In genomic region chr19:25247858-25248552, GRCm38 (mm10) we compare ENCODE assay signal across 17 mouse cellular contexts. TPM values are rescaled to one million over a fixed set of nuclear protein-coding genes. Genes with fewer than 3 reads are reported as not detected.
"Had no signal": no experiment of that assay in that cellular context is flagged by ENCODE, and none has a peak within 500 bp of the region (broad histone marks: within the 10 kb centered on the region; RNA-seq: fewer than 3 reads in every experiment).

No protein-coding gene starts in this region.

- DNase-seq: liver, embryonic 13.5 days; liver, postnatal 0 days; lung, postnatal 10 days; right cerebral cortex, postnatal 14 days; thymus, adult 2 months; thymus, postnatal 25 days; thymus, postnatal 4 days had no signal

- H3K9me3 ChIP-seq: liver, embryonic 13.5 days; liver, embryonic 15.5 days; megakaryocyte, embryonic 14.5 days; midbrain, embryonic 13.5 days; midbrain, embryonic 15.5 days; neural tube, embryonic 12.5 days; stomach, embryonic 15.5 days had no signal

- H3K4me1 ChIP-seq: liver, embryonic 13.5 days; liver, embryonic 15.5 days; megakaryocyte, embryonic 14.5 days; midbrain, embryonic 15.5 days; neural tube, embryonic 12.5 days; stomach, embryonic 15.5 days had no signal

- H3K4me2 ChIP-seq: liver, embryonic 11.5 days; liver, embryonic 13.5 days; liver, embryonic 15.5 days; midbrain, embryonic 11.5 days; midbrain, embryonic 13.5 days; midbrain, embryonic 15.5 days; neural tube, embryonic 12.5 days; stomach, embryonic 15.5 days had no signal

- H3K27me3 ChIP-seq: liver, embryonic 13.5 days; liver, embryonic 15.5 days; midbrain, embryonic 13.5 days; midbrain, embryonic 15.5 days; neural tube, embryonic 12.5 days; stomach, embryonic 15.5 days had no signal

- H3K9ac ChIP-seq: liver, embryonic 13.5 days; liver, embryonic 15.5 days; liver, postnatal 0 days; midbrain, embryonic 13.5 days; midbrain, embryonic 15.5 days; neural tube, embryonic 12.5 days; stomach, embryonic 15.5 days had no signal

- H3K36me3 ChIP-seq: liver, embryonic 13.5 days; liver, embryonic 15.5 days; midbrain, embryonic 13.5 days; midbrain, embryonic 15.5 days; neural tube, embryonic 12.5 days; stomach, embryonic 15.5 days had no signal

- ATAC-seq: liver, postnatal 0 days; midbrain, embryonic 13.5 days; midbrain, embryonic 15.5 days had no signal

- H3K4me3 ChIP-seq: liver, embryonic 13.5 days; liver, embryonic 15.5 days; megakaryocyte, embryonic 14.5 days; midbrain, embryonic 13.5 days; midbrain, embryonic 15.5 days; neural tube, embryonic 12.5 days; stomach, embryonic 15.5 days had no signal

- H3K27ac ChIP-seq: liver, embryonic 13.5 days; liver, embryonic 15.5 days; macrophage; midbrain, embryonic 13.5 days; midbrain, embryonic 15.5 days; neural tube, embryonic 12.5 days; stomach, embryonic 15.5 days; stomach, postnatal 0 days had no signal

RNA-seq across cellular contexts. Expression of gene Kank1, which starts 11.2 kb away (rescaled TPM):
- polyA plus RNA-seq: macrophage had no signal
